In the genomic region with DNA sequence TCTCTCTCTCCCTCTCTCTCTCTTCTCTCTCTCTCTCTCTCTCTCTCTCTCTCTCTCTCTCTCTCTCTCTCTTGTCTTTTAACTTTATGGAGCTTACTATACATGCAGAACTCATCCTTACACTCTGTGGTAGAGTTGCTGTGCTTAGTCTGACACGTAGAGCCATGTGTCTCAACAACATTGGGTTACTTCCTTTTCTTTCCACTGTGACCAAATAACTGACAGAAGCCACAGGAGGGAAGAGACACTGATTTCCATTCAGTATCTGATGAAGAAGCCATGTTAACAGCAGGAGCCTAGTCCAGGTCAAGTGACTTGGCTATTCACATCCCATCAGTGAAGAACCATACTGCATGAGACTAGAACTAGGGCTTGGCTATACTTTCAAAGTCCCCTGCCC, we compare ENCODE assay signal across 22 mouse cellular contexts. TPM values are rescaled to one million over a fixed set of nuclear protein-coding genes. Genes with fewer than 3 reads are reported as not detected.
"Had no signal": no experiment of that assay in that cellular context is flagged by ENCODE, and none has a peak within 500 bp of the region (broad histone marks: within the 10 kb centered on the region; RNA-seq: fewer than 3 reads in every experiment).

No protein-coding gene starts in this region.

- H3K27ac ChIP-seq: liver, embryonic 13.5 days; liver, embryonic 15.5 days; lung, embryonic 15.5 days; midbrain, embryonic 10.5 days; midbrain, embryonic 12.5 days; neural tube, embryonic 12.5 days had no signal

- H3K4me3 ChIP-seq: liver, embryonic 13.5 days; liver, embryonic 15.5 days; lung, embryonic 15.5 days; midbrain, embryonic 10.5 days; midbrain, embryonic 12.5 days; neural tube, embryonic 12.5 days had no signal

- ATAC-seq: liver, postnatal 0 days; lung, postnatal 0 days; midbrain, embryonic 16.5 days had no signal

- H3K36me3 ChIP-seq: liver, embryonic 13.5 days; liver, embryonic 15.5 days; lung, embryonic 15.5 days; midbrain, embryonic 10.5 days; midbrain, embryonic 12.5 days; neural tube, embryonic 12.5 days had no signal

- H3K4me1 ChIP-seq: liver, embryonic 13.5 days; liver, embryonic 15.5 days; lung, embryonic 15.5 days; midbrain, embryonic 10.5 days; midbrain, embryonic 12.5 days; neural tube, embryonic 12.5 days had no signal

- H3K27me3 ChIP-seq: liver, embryonic 13.5 days; liver, embryonic 15.5 days; lung, embryonic 15.5 days; midbrain, embryonic 12.5 days; neural tube, embryonic 12.5 days had no signal

- H3K9me3 ChIP-seq: liver, embryonic 13.5 days; liver, embryonic 15.5 days; lung, embryonic 15.5 days; midbrain, embryonic 10.5 days; midbrain, embryonic 12.5 days; neural tube, embryonic 12.5 days had no signal

- DNase-seq: liver, embryonic 13.5 days; liver, postnatal 0 days; lung, adult 2 months; lung, postnatal 14 days; lung, postnatal 36 days; midbrain, embryonic 14.5 days; retina, postnatal 1 day; right cerebral cortex, adult 18-20 months; right cerebral cortex, postnatal 25 days; right cerebral cortex, postnatal 4 days; spleen, adult 18-20 months; thymus, adult 18-20 months; thymus, postnatal 14 days; thymus, postnatal 36 days had no signal

RNA-seq across cellular contexts. Expression of a gene that starts 21.1 kb away (rescaled TPM):
- total RNA-seq: megakaryocyte-erythroid progenitor cell, adult 5-6 weeks had no signal
